Mouse (Mus musculus) bone marrow macrophage, adult 2 months (primary cell): ENCODE measurements around the gene Lhpp. TPM values are rescaled to one million over a fixed set of nuclear protein-coding genes. Genes with fewer than 3 reads are reported as not detected.
A peak's percentile ranks its signal among the peaks of the same experiment; 100 is the strongest.
"Not testable (repeated sequence)": the region's sequence is repeated elsewhere in the genome, so short reads cannot be mapped to it uniquely, and the experiment has no call there.

Experiments
- H3K27ac ChIP-seq: 2 replicates; pipeline ENCODE4 v1.5.1; 2012; ENCODE audit warnings: low read depth, low read length; ENCODE audit not compliant: insufficient read depth
- H3K4me1 ChIP-seq: 2 replicates; pipeline ENCODE4 v1.6.1; 2012; ENCODE audit warnings: low read length; ENCODE audit not compliant: control insufficient read depth, insufficient read depth
- H3K4me3 ChIP-seq: 2 replicates; pipeline ENCODE4 v1.5.1; 2012; ENCODE audit warnings: mild to moderate bottlenecking, low read length, moderate library complexity; ENCODE audit not compliant: insufficient read depth
- CTCF ChIP-seq: IDR thresholded peaks from 2 replicates; pipeline ENCODE4 v1.5.1; 2012; ENCODE audit warnings: low read depth, mild to moderate bottlenecking, low read length, moderate library complexity
- POLR2A ChIP-seq: IDR thresholded peaks from 2 replicates; pipeline ENCODE4 v1.6.1; 2012; ENCODE audit warnings: mild to moderate bottlenecking, low read depth, low read length, borderline replicate concordance
- polyA plus RNA-seq: library from polyadenylated mRNA; stranded (reverse); fragments of >200 nt; gene quantifications from 2 replicates; pipeline ENCODE4 v1.2.4, GENCODE M21; 2012; ENCODE audit not compliant: missing spikeins, insufficient read depth, insufficient read length

The Lhpp gene
- polyA plus RNA-seq, 1 experiment: 14.8 TPM

DNA sequence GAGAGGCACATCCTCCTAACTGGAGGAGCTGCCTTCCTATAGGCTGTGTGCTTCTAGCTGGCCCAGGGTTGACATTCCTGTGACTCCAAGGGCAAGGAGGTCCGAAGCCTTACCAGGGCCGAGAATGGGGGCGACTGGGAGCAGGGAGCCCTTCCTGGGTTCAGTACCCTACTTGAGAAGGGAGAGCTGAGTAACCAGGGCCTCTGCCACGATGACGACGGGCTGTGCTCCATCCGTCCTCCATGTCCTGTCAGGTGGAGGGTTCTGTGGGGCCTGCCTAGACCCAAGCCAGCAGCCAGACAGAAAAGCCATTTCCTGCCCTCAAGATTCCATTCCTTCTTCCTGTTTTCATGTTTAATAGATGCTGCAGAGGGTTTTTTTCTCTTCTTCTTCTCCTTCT is 49.2 kb downstream of the Lhpp start:
- H3K4me1 ChIP-seq: peaks cover 49% of the 10 kb centered on the region
- peak overlapping the region; percentile 80 for H3K27ac ChIP-seq
- no peak overlapping the region for H3K4me3 ChIP-seq
- TF ChIP-seq POLR2A: no peak
- no peak for TF ChIP-seq CTCF

- not testable (repeated sequence) for H3K4me3 ChIP-seq, H3K27ac ChIP-seq
- H3K4me1 ChIP-seq: peaks cover 34% of the 10 kb centered on the region
Observed at GRCm38 (mm10) chr7:132662831-132663230, 52.4 kb downstream of the Lhpp start.

GRCm38 (mm10) chr7:132664815-132665214 is 54.4 kb downstream of the Lhpp start:
- no peak overlapping the region for H3K4me3 ChIP-seq
- H3K4me1 ChIP-seq: peaks cover 18% of the 10 kb centered on the region
- TF ChIP-seq CTCF (no peak), POLR2A (no peak)
- H3K27ac ChIP-seq: no peak overlapping the region

DNA sequence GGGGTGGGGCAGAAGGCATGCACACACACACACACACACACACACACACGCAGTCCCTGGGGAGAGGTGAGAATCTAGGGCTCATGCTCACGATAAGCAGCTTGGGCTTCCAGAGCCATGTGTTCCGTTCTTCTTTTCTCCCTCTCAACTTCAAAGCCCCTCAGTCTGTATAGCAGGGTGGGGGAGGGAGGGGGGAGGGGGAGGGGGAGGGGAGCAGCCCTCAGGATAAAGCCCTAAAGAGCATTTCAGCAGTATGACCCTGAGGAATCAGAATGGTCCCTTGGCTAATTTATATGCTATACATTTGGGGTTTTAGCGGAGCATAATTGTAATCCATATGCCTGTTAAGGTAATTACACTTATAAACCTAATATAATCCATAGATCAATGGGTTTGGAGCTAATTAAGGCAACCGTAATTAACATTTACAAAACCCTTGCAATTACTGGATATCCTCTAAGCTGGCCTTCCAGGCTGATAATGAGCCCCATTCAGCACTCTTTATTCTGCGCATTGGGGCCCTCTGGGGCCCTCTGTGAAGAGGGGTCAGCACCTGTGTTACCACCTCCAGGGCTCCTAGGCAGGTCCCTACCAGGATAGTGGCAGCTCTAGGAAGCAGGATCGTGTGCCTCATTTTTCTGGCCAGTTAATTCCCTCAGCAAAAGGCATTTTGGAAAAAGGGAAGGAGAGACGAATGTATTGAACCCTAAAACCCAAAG is 55.4 kb downstream of the Lhpp start:
- H3K4me1 ChIP-seq: peaks cover 11% of the 10 kb centered on the region
- no peak overlapping the region for H3K27ac ChIP-seq
- TF ChIP-seq POLR2A (no peak), CTCF (no peak)
- H3K4me3 ChIP-seq: no peak overlapping the region

DNA sequence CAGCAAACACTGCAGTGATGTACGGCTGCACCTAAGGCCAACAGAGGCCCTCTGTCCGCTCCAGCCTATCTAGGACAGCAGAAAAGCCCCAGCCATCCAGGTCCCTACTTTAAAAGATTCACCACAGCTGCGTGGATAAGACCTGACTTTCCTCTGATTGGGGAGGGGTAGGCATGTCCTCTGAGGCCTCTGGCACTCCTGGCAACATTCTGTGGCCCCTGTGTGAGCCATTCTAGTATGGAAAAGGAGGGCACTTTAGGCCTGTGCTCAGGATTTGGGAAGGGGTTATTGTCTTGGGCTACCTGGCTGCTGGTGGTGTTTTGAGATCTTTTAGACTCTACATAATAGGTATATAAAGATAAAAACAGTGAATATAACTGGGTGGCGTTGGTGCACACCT is 56.1 kb downstream of the Lhpp start:
- peaks cover 5% of the 10 kb centered on the region; the same call in 1 of the 2 replicates for H3K4me1 ChIP-seq
- TF ChIP-seq POLR2A (no peak), CTCF (no peak)
- no peak overlapping the region for H3K27ac ChIP-seq
- no peak overlapping the region for H3K4me3 ChIP-seq

GRCm38 (mm10) chr7:132668604-132669003 is 58.2 kb downstream of the Lhpp start:
- TF ChIP-seq POLR2A (no peak), CTCF (no peak)
- H3K27ac ChIP-seq: no peak overlapping the region
- no peak overlapping the region for H3K4me3 ChIP-seq
- peaks cover 20% of the 10 kb centered on the region for H3K4me1 ChIP-seq

GRCm38 (mm10) chr7:132669999-132670862 is 59.8 kb downstream of the Lhpp start:
- TF ChIP-seq CTCF (no peak), POLR2A (no peak)
- Histone ChIP-seq H3K4me3 (no peak overlapping the region), H3K4me1 (peaks cover 20% of the 10 kb centered on the region), H3K27ac (no peak overlapping the region)

DNA sequence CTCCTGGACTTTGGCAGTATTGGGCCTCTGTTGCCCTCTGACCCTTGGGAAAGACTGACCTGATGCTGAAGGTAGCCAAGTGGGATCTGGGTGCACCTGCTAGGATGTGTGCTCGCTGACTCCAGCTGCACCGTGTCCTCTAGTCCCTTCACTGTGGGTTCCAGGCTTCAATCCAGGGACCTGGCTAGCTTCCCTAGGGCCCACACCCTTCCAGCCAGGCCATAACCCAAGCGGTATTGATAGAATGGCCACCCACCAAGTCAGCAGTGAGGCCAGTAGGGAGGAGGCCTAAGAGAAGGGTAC is 60.4 kb downstream of the Lhpp start:
- TF ChIP-seq CTCF: no peak
- TF ChIP-seq POLR2A: no peak
- Histone ChIP-seq H3K4me1 (peaks cover 20% of the 10 kb centered on the region), H3K27ac (no peak overlapping the region), H3K4me3 (no peak overlapping the region)

- Histone ChIP-seq H3K4me1 (peaks cover 20% of the 10 kb centered on the region), H3K4me3 (no peak overlapping the region), H3K27ac (peak overlapping the region; percentile 58)
- TF ChIP-seq POLR2A (no peak), CTCF (no peak)
Observed at GRCm38 (mm10) chr7:132672481-132672959, 62.1 kb downstream of the Lhpp start.

DNA sequence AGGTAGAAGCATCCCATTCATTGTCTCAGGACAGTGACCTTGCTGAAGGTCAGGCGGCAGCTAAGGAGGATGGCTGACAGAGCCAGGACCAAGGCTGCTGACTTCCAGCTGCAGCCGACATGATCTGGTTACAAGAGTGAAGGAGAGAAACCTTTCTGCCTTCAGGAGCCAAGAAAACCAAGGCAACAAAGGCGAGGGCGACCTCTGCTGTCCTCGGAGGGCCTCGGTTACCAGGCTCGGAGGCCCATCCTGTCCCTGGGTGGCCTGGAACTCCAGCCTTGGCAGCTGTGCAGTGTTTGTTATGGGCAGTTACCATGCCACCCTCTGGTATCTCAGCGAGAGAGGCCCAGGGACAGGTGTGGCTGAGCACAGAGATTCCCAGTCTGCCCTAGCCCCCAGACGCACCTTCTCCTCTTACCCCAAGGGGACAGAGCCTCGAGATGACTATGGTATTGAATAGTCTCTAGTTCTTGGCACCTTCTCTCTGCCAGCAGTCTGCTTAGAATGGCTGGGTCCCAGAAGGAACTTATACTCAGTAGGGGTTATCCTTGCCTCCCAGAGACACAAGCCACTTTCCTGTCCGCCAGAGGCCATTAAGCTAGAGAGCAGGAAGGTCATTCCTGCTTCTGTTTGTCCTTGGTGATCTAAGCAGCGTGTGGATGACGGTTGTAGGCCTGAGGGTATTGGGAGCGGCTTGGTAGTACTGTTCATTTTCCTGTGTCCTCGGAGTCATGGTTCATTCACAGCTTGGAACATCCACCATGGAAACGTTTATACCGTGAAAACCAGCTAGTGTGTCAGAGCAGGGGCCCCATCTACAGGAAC is 63.7 kb downstream of the Lhpp start:
- no peak for TF ChIP-seq POLR2A
- TF ChIP-seq CTCF: no peak
- H3K4me3 ChIP-seq: no peak overlapping the region
- H3K4me1 ChIP-seq: peaks cover 18% of the 10 kb centered on the region
- no peak overlapping the region for H3K27ac ChIP-seq
